Mouse (Mus musculus) Muller cell, postnatal 12 days (primary cell): Measurements from ENCODE around the gene Kng2.
"Not testable (repeated sequence)": the region's sequence is repeated elsewhere in the genome, so short reads cannot be mapped to it uniquely, and the experiment has no call there.

Experiments
- DNase-seq: peaks from one replicate; pipeline ENCODE4 v3.0.0-alpha.2; 2015; ENCODE audit errors: inconsistent ontology term

Gene Kng2

GRCm38 (mm10) chr16:22961073-22961472 lies 68.2 kb downstream of the Kng2 start:
- no peak for DNase-seq

DNA sequence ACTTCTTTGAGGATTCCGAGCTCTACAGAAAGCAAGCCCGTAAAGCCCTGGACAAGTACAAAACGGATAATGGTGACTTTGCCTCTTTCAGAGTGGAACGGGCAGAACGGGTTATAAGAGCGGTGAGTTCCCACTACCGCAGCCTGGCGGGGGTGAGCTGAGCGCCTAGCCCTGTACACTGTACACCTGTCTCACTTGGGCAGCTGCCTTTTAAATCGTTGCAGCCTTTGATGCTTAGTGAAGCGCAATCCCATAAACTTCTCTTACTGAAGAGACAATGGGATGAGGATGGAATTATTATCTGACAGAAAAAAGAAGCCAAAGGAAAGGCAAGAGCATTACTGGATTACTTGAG lies 73.2 kb downstream of the Kng2 start:
- no peak for DNase-seq

DNA sequence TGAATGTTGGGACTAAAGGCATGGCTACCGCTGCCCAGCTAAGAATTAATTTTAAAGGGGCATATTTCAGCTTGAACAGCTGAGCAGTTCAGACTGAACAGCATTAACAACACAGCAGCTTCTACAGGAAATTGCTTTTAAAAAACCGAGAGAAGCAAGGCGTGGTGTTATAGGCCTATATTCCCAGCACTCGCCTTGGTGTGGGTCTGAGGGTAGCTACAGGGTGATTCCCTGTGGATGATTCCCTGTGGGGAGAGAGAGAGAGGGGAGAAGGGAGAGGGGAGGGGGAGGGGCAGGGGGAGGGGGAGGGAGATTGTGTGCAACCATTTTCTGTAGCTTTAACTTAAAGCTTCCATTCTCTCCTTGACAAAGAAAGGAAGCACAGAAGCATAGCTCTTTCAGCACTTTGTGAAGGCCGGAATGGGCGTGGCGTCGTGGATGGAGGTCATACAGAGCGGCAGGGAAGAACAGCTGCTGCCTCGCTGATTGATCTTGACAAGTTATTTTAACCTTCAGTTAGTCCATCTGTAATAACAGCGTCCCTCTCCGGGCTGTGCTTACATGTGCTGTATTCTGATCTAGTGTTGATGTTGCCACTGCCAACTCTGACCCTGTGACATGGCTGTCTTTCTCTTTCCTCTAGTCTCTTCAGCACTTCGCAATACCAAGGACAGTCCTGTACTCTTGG lies 73.7 kb downstream of the Kng2 start:
- DNase-seq, result no peak

- DNase-seq, result no peak
Measured at GRCm38 (mm10) chr16:22953069-22953468, 76.2 kb downstream of the Kng2 start.

GRCm38 (mm10) chr16:22950840-22951395 lies 78.4 kb downstream of the Kng2 start, which contains the start of gene Hrg:
TSS of gene Hrg (plus strand) at chr16:22951072.
- no peak for DNase-seq

DNA sequence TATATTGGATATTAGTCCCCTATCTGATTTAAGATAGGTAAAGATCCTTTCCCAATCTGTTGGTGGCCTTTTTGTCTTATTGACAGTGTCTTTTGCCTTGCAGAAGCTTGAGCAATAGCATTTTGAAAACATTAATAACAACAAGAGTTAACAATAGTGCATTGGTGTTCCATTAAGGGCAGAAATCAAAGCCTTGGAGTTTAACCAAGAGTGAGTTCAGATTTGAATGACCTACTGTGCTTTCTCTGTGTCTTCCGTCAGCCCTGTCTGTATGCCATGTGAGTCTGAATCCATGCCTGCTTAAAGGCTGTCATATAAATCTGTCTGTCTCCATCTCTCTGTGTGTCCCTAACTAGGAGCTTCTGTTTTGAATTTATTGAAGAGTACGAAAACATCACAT lies 81.9 kb downstream of the Kng2 start:
- no peak for DNase-seq

GRCm38 (mm10) chr16:22941825-22942476 lies 87.3 kb downstream of the Kng2 start:
- DNase-seq, result not testable (repeated sequence)

DNA sequence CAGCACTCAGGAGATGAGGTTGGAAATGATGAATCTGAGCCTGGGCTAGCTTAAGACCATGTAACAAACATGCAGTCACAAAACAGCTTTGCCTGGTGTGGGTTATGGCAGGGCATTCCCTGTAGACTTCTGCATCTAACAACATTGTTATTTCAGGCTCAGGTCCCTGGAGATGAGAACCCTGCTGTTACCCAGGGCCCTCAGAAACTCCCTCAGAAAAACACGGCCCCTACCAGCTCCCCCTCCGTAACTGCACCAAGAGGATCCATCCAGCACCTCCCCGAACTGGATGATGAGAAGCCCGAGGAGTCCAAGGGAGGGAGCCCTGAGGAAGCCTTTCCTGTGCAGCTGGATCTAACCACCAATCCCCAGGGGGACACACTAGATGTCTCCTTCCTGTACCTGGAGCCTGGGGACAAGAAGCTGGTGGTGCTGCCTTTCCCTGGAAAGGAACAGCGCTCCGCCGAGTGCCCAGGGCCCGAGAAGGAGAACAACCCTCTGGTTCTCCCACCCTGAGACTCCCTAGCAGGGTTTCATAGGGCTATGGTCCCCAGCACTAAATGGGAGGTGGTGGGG lies 90.1 kb downstream of the Kng2 start:
- no peak for DNase-seq

DNA sequence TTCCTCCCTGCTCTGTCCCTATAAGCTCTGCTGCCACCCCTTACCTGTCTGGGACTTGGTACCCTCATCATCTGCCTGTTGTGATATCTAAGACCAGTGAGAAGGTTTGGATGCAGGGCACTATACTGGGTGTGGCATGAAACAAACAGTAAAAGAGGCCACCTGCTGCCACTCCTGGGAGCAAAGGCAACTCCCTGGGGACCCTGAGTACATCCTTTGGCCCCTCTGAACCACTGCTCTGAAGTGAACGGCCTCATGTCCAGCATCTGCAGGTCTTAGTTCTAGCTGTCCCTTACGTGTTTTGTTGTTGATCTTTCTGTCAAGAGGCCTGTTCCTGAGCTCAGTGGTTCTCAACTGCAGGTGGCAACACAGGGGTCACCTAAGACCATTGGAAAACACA lies 90.7 kb downstream of the Kng2 start:
- DNase-seq, result no peak

DNA sequence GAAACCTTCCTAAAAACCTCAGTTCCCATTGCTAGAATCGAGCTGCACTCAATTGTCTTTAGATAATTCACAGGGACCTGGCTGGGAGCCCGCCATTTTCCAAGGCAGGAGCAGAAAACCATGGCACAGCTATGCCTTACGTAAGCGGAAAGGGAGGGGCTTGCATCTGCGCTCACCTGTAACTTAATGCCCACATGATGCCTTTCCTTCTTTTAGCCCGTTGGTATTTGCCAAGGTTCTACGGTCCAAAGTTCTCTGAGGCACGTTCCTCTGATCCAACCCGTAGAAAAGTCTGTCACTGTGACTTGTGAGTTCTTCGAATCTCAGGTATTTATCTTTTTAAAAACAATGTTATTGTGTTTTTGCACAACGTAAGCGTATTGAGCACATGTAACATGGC lies 91.7 kb downstream of the Kng2 start:
- DNase-seq, result no peak
